Mouse (Mus musculus) central nervous system, embryonic 14 days (tissue): ENCODE data around the gene Magea10. TPM values are rescaled to one million over a fixed set of nuclear protein-coding genes. Genes with fewer than 3 reads are reported as not detected.

Experiments used
- polyA plus RNA-seq: library from polyadenylated mRNA; depleted of rRNA; stranded (reverse); fragments of >200 nt; gene quantifications from 2 replicates; pipeline ENCODE4 v1.2.3, GENCODE M21; 2012; rRNA removed

The Magea10 gene
- not detected in 2 replicates for polyA plus RNA-seq

GRCm38 (mm10) chrX:72386758-72387157, at the start of gene Magea10:
Gene Magea10 (minus strand): TSS chrX:72386858.

Other genes with a start within 250 kb of the Magea10 start
- not detected in 2 replicates for gene Magea4, start 164.8 kb downstream of the Magea10 start, polyA plus RNA-seq
- gene Gabre, start 112.1 kb downstream of the Magea10 start, polyA plus RNA-seq = 2.6 and 3.8 TPM in 2 replicates